Mouse (Mus musculus) ovary, postnatal 36 days (tissue): ENCODE measurements around the gene Zfp93.
A peak's percentile ranks its signal among the peaks of the same experiment; 100 is the strongest.

Experiments
- DNase-seq: peaks from one replicate; pipeline ENCODE4 v3.0.0; 2022; ENCODE audit warnings: low spot score, mixed read lengths

Gene Zfp93

GRCm38 (mm10) chr7:24291387-24292090 is 21.3 kb downstream of the Zfp93 start:
- DNase-seq, result no peak

- DNase-seq, result no peak
Observed at GRCm38 (mm10) chr7:24293061-24293851, 23.0 kb downstream of the Zfp93 start.

- DNase-seq, result no peak
Observed at GRCm38 (mm10) chr7:24294763-24295162, 24.5 kb downstream of the Zfp93 start.

DNA sequence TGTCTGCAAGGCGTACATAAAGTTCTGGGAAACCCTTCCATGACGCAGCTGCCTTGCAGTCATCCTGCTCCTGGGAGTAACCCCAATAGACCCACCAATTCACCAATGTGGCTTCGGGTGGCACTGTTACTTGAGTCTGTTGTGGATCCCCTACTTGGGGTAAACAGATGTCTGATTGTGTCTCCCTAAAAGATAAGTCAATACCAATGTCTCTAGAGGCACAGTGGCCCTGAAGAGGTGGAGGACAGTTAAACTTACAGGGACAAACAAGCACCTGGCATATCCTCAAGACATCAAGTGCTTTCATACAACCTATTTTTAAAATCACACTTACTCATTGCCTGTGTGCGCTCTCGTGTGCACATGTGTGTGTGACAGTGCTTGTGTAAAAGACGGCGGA is 25.2 kb downstream of the Zfp93 start:
- no peak for DNase-seq

DNA sequence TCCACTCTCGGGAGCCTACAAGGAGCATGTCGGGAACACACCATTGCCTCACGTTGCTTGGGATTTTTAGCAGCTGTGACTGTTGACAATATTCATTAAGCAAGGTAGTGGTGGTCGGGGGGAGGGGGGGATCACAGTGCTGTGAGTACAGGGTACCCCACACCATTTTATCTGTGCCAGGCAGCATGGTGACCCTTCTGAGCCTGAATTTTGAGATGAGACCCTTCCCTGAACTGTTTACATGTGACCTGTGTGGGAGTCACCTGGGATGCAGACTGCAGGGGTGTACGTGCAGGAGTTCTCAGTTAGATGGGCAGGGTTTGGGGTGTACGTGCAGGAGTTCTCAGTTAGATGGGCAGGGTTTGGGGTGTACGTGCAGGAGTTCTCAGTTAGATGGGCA is 26.2 kb downstream of the Zfp93 start:
- DNase-seq, result no peak

- DNase-seq, result no peak
Observed at GRCm38 (mm10) chr7:24297361-24298095, 27.3 kb downstream of the Zfp93 start.

DNA sequence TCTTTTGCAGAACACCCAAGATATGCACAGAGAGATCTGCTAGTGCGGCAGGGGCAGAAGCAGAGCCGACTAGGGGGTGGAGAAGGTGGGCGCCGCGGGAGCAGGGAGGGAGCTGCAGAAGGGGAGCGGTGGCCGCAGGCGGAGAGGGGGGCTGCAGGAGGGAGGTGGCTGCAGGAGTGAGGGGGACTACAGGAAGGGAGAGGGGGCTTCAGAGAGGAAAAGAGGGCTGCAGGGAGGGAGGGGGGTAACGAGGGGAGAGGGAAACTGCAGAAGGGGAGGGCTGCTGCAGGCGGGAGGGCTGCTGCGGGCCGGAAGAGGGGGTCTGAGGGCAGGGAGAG is 28.4 kb downstream of the Zfp93 start:
- peak; percentile 7 for DNase-seq

- peak; percentile 71 for DNase-seq
Observed at GRCm38 (mm10) chr7:24298973-24299708, 28.9 kb downstream of the Zfp93 start.

DNA sequence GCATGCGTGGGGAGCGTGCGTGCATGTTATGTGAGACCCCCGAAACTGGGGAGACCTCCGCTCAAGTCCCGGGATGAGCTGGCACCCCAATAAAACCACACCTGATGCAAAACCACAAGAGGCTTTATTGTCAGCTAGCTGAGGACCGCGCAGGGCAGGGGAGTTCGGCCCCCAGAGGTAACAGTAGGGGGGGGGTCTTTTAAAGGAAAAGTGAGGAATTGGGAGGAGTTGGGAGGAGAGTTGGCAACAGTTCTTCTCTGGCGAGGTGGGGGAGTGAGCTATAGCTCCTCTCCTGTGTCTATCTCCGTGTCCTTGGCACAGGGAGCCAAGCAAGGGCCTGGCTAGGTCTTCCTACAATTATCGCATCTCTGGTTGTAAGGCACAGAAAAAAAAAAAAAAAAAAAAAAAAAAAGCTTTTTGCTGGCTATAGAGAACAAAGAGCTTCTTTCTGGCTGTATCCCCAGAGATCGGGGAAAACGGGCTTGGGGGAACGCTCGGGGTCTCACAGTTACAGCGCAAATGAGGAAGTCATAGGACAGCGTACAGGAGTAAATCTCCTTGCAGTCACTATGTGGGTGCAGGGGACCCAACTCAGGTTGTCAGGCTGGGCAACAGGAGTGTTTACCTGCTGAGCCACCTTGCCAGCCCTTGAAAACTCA is 29.7 kb downstream of the Zfp93 start:
- peak; percentile 21 for DNase-seq

GRCm38 (mm10) chr7:24300771-24301282 is 30.6 kb downstream of the Zfp93 start, which contains the start of gene Zfp61:
Gene Zfp61, minus strand, starts transcription at chr7:24301232.
- peak; percentile 10 for DNase-seq

- DNase-seq, result no peak
Observed at GRCm38 (mm10) chr7:24315726-24316566, 45.7 kb downstream of the Zfp93 start.

GRCm38 (mm10) chr7:24316567-24317092 is 46.4 kb downstream of the Zfp93 start, which contains the start of gene Zfp94:
Gene Zfp94, minus strand, starts transcription at chr7:24316666.
- DNase-seq, result peak; percentile 93

DNA sequence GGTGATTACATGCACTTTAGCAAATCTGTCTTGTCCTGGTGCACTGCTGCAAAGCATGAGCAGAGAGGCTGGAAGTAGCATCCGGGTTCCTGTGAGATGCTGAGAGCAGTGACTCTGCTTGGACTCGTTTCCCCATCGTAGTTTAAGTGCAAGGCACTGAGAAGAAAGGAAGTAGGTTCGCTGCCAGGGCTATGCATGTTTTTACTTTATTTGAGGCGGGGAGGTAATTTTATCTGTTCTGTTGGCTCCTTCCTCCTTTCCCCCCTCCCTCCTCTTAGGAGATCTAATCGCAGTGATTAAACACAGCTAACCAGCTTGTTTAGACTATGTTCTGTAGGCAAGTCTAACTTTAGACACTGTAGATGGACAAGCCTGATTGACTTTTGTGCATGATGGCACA is 48.7 kb downstream of the Zfp93 start:
- DNase-seq, result no peak

DNA sequence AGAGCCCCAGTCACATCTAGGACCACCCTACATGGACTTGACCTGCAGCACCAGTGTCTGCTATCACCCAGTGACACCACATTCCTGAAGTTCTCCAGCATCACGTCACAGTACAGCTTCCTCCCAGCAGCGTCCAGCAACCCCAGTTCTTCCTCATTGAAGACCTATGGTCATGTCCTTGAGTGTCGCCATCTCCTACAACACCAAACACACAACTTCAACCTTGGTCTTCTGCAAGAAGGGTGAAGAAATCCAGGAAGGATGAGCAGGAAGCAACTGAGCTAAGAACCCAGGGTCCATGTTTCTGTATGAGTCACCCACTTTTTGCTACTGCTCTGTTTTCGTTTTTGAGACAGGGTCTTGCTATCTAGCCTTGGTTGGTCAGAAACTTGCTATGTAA is 52.4 kb downstream of the Zfp93 start:
- DNase-seq, result no peak

DNA sequence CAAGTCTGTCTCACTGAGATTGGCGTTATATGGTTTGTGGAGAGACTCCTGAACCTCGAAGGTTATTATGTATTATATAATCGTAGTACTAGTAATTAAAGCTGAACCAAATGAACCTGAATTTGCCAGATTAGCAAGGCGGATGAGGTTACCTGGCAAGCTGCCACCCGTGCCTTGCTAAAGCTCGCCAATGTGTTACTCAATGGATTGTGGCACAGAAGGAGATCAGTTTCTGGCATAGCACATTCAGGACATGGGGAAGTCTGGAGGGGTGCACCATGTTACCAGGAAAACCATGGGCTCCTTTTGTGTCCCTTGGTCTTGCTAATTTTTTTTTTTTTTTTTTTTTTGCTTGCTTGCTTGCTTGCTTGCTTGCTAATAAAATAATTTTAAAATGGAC is 55.0 kb downstream of the Zfp93 start:
- no peak for DNase-seq

GRCm38 (mm10) chr7:24325675-24326128 is 55.5 kb downstream of the Zfp93 start:
- DNase-seq, result no peak

GRCm38 (mm10) chr7:24326273-24327135 is 56.3 kb downstream of the Zfp93 start:
- DNase-seq, result no peak
